Mouse (Mus musculus) CH12.LX (cell line): Measurements from ENCODE around the gene Srd5a1. TPM values are rescaled to one million over a fixed set of nuclear protein-coding genes. Genes with fewer than 3 reads are reported as not detected.

Experiments
- DNase-seq: peaks from one replicate; pipeline ENCODE4 v3.0.0-alpha.2; 2013; ENCODE audit errors: extremely low read depth
- H3K27ac ChIP-seq: 2 replicates; pipeline ENCODE4 v1.5.1; 2012; ENCODE audit warnings: low read depth, mild to moderate bottlenecking, control low read depth, moderate library complexity; ENCODE audit not compliant: insufficient read depth
- H3K27me3 ChIP-seq: replicated peaks from 2 replicates; pipeline ENCODE3; 2012; ENCODE audit warnings: inconsistent platforms
- H3K36me3 ChIP-seq, 2 experiments: replicated peaks in 1 of 2; 2 replicates each; pipeline versions ENCODE3 to v1.6.1; 2012; ENCODE audit warnings: inconsistent platforms in 1 of 2, low read length in 1 of 2, mild to moderate bottlenecking in 1 of 2, mixed read lengths in 1 of 2, moderate library complexity in 1 of 2; ENCODE audit not compliant: control insufficient read depth in 1 of 2, insufficient read depth in 1 of 2
- H3K4me1 ChIP-seq, 2 experiments: 2 replicates each; pipeline ENCODE4 v1.6.1; 2012; ENCODE audit warnings: inconsistent platforms in 1 of 2, moderate library complexity in 1 of 2; ENCODE audit not compliant: insufficient read depth in 2 of 2, control insufficient read depth in 1 of 2
- H3K4me2 ChIP-seq: 2 replicates; pipeline ENCODE4 v1.6.1; 2012; ENCODE audit warnings: low read depth, mild to moderate bottlenecking, control low read depth; ENCODE audit not compliant: poor library complexity, insufficient read depth, severe bottlenecking
- H3K4me3 ChIP-seq, 3 experiments: fragments of 150-350 bp in 1 of 3; sonication (generic) in 1 of 3; replicated peaks in 1 of 3; 2 replicates each; pipeline versions ENCODE3 to v1.5.1; 2011 to 2012; ENCODE audit warnings: low read depth in 2 of 3, low read length in 2 of 3, mild to moderate bottlenecking in 2 of 3, moderate library complexity in 2 of 3, control low read depth in 1 of 3, improper control_type of control experiment in 1 of 3, inconsistent platforms in 1 of 3, mixed read lengths in 1 of 3; ENCODE audit not compliant: poor library complexity in 1 of 3
- H3K79me2 ChIP-seq: replicated peaks from 2 replicates; pipeline ENCODE4 v1.6.1; 2012; ENCODE audit warnings: mild to moderate bottlenecking, moderate library complexity; ENCODE audit not compliant: control insufficient read depth, poor library complexity, insufficient read depth, severe bottlenecking; ENCODE audit errors: extremely low read depth
- H3K9ac ChIP-seq: 2 replicates; pipeline ENCODE4 v1.6.1; 2012; ENCODE audit warnings: low read depth, mild to moderate bottlenecking, control low read depth, moderate library complexity; ENCODE audit not compliant: insufficient read depth
- H3K9me3 ChIP-seq: replicated peaks from 2 replicates; pipeline ENCODE3; 2012; ENCODE audit warnings: low read length, inconsistent platforms, mixed read lengths
- CHD1 ChIP-seq: IDR thresholded peaks from 2 replicates; pipeline ENCODE4 v1.6.1; 2012; ENCODE audit warnings: low read depth, low read length, improper control_type of control experiment, inconsistent platforms
- E2F4 ChIP-seq: IDR thresholded peaks from 2 replicates; pipeline ENCODE4 v1.6.1; 2011; ENCODE audit warnings: low read depth, low read length, improper control_type of control experiment; ENCODE audit not compliant: insufficient replicate concordance
- ELF1 ChIP-seq: IDR thresholded peaks from 2 replicates; pipeline ENCODE4 v1.6.1; 2014; ENCODE audit warnings: low read depth, mild to moderate bottlenecking, inconsistent platforms, low read length, improper control_type of control experiment
- EP300 ChIP-seq: IDR thresholded peaks from 2 replicates; pipeline ENCODE4 v1.6.1; 2011; ENCODE audit warnings: low read length, improper control_type of control experiment
- ETS1 ChIP-seq: conservative IDR thresholded peaks from 2 replicates; pipeline ENCODE4 v1.6.1; 2012; ENCODE audit warnings: low read depth, mild to moderate bottlenecking, inconsistent platforms, low read length, improper control_type of control experiment, moderate library complexity
- HCFC1 ChIP-seq: IDR thresholded peaks from 2 replicates; pipeline ENCODE4 v1.6.1; 2012; ENCODE audit warnings: low read depth, mild to moderate bottlenecking, inconsistent platforms, low read length, improper control_type of control experiment
- IRF4 ChIP-seq: IDR thresholded peaks from 2 replicates; pipeline ENCODE4 v1.6.1; 2014; ENCODE audit warnings: low read depth, mild to moderate bottlenecking, inconsistent platforms, low read length, improper control_type of control experiment
- JUND ChIP-seq: conservative IDR thresholded peaks from 2 replicates; pipeline ENCODE4 v1.6.1; 2011; ENCODE audit warnings: low read depth, low read length, improper control_type of control experiment
- KAT2A ChIP-seq: IDR thresholded peaks from 2 replicates; pipeline ENCODE4 v1.6.1; 2012; ENCODE audit warnings: low read length, improper control_type of control experiment, inconsistent platforms; ENCODE audit not compliant: insufficient replicate concordance
- MAFK ChIP-seq: IDR thresholded peaks from 2 replicates; pipeline ENCODE4 v1.6.1; 2011; ENCODE audit warnings: low read length, improper control_type of control experiment; ENCODE audit not compliant: insufficient replicate concordance
- MAX ChIP-seq: IDR thresholded peaks from 2 replicates; pipeline ENCODE4 v1.6.1; 2011; ENCODE audit warnings: low read length, improper control_type of control experiment
- MAZ ChIP-seq: IDR thresholded peaks from 2 replicates; pipeline ENCODE4 v1.6.1; 2012; ENCODE audit warnings: low read depth, mild to moderate bottlenecking, inconsistent platforms, low read length, improper control_type of control experiment, moderate library complexity
- MYC ChIP-seq: IDR thresholded peaks from 2 replicates; pipeline ENCODE4 v1.6.1; 2011; ENCODE audit warnings: low read depth, mild to moderate bottlenecking, improper control_type of control experiment, low read length
- NELFE ChIP-seq: IDR thresholded peaks from 2 replicates; pipeline ENCODE4 v1.6.1; 2011; ENCODE audit warnings: low read depth, low read length, improper control_type of control experiment
- PAX5 ChIP-seq: IDR thresholded peaks from 2 replicates; pipeline ENCODE4 v1.6.1; 2012; ENCODE audit warnings: low read length, inconsistent platforms, mixed read lengths
- POLR2A ChIP-seq: IDR thresholded peaks from 2 replicates; pipeline ENCODE4 v1.6.1; 2011; ENCODE audit warnings: low read depth, mild to moderate bottlenecking, improper control_type of control experiment, low read length
- POLR2AphosphoS2 ChIP-seq: IDR thresholded peaks from 2 replicates; pipeline ENCODE4 v1.6.1; 2011; ENCODE audit warnings: low read depth, low read length, improper control_type of control experiment
- RAD21 ChIP-seq: IDR thresholded peaks from 2 replicates; pipeline ENCODE4 v1.6.1; 2011; ENCODE audit warnings: low read depth, mild to moderate bottlenecking, low read length, improper control_type of control experiment, moderate library complexity
- SIN3A ChIP-seq: IDR thresholded peaks from 2 replicates; pipeline ENCODE4 v1.6.1; 2012; ENCODE audit warnings: low read length, improper control_type of control experiment, inconsistent platforms
- SMC3 ChIP-seq: IDR thresholded peaks from 2 replicates; pipeline ENCODE4 v1.6.1; 2011; ENCODE audit warnings: low read depth, low read length, improper control_type of control experiment
- TBP ChIP-seq: conservative IDR thresholded peaks from 2 replicates; pipeline ENCODE4 v1.6.1; 2011; ENCODE audit warnings: low read depth, low read length, improper control_type of control experiment
- TCF12 ChIP-seq: IDR thresholded peaks from 2 replicates; pipeline ENCODE4 v1.6.1; 2014; ENCODE audit warnings: low read depth, mild to moderate bottlenecking, inconsistent platforms, low read length, improper control_type of control experiment
- UBTF ChIP-seq: IDR thresholded peaks from 2 replicates; pipeline ENCODE4 v1.6.1; 2012; ENCODE audit warnings: low read depth, mild to moderate bottlenecking, inconsistent platforms, low read length, improper control_type of control experiment, moderate library complexity
- USF2 ChIP-seq: conservative IDR thresholded peaks from 2 replicates; pipeline ENCODE4 v1.6.1; 2011; ENCODE audit warnings: low read depth, low read length, improper control_type of control experiment
- ZC3H11A ChIP-seq: IDR thresholded peaks from 2 replicates; pipeline ENCODE4 v1.6.1; 2012; ENCODE audit warnings: low read depth, mild to moderate bottlenecking, inconsistent platforms, low read length, improper control_type of control experiment
- ZKSCAN1 ChIP-seq: IDR thresholded peaks from 2 replicates; pipeline ENCODE4 v1.6.1; 2012; ENCODE audit warnings: low read depth, inconsistent platforms, low read length, improper control_type of control experiment, borderline replicate concordance
- ZMIZ1 ChIP-seq: IDR thresholded peaks from 2 replicates; pipeline ENCODE4 v1.6.1; 2012; ENCODE audit warnings: low read depth, mild to moderate bottlenecking, inconsistent platforms, low read length, improper control_type of control experiment
- dilution Hi-C: fragments of 300-500 bp; cut with MboI; formaldehyde crosslinking; loops from 2 replicates; pipeline ENCODE4 v1.14.3; 2020; ENCODE audit warnings: low sequenced_read_pairs; ENCODE audit not compliant: extremely low pct_unique_long_range_greater_than_20kb, extremely low pct_ligation_motif_present
- in situ Hi-C: fragments of 300-500 bp; cut with MboI; formaldehyde crosslinking; loops from 3 replicates; pipeline ENCODE4 v1.14.3; 2019; ENCODE audit warnings: low sequenced_read_pairs, low pct_ligation_motif_present, low pct_unique_long_range_greater_than_20kb, mixed read lengths
- polyA plus RNA-seq: library from polyadenylated mRNA; unstranded; fragments of >175 nt; gene quantifications from 2 replicates; pipeline ENCODE4 v1.2.1, GENCODE M21; 2012; ENCODE audit warnings: low read depth; ENCODE audit not compliant: insufficient read length
- total RNA-seq, 2 experiments: library from RNA; depleted of rRNA; stranded (reverse); fragments of 300-350 nt in 1 of 2; fragments of >200 nt in 1 of 2; gene quantifications; 2 replicates each; pipeline ENCODE4 v1.2.3; 2012 to 2014

Gene Srd5a1
- total and polyA plus RNA-seq, 3 experiments, result 1.2 to 2.4 (median 2.3) TPM

GRCm38 (mm10) chr13:69630576-69630975, 19.3 kb upstream of the Srd5a1 start:
- no peaks in the 10 kb centered on the region for H3K9me3 ChIP-seq

GRCm38 (mm10) chr13:69627941-69628340, 16.7 kb upstream of the Srd5a1 start:
- no peak for DNase-seq
- dilution Hi-C loops (no loop called here), in situ Hi-C loops (no loop called here)
- Histone ChIP-seq H3K4me3 (no peak overlapping the region), H3K4me2 (no peak overlapping the region), H3K79me2 (no peaks in the 10 kb centered on the region; the same call in 1 of the 2 replicates), H3K4me1 (no peaks in the 10 kb centered on the region), H3K9ac (no peak overlapping the region), H3K9me3 (no peaks in the 10 kb centered on the region), H3K36me3 (peaks cover 88 to 98% of the 10 kb centered on the region in 2 experiments), H3K27ac (no peak overlapping the region), H3K27me3 (no peaks in the 10 kb centered on the region)
- TF ChIP-seq MAFK, result no peak
- no peak for TF ChIP-seq SIN3A
- TF ChIP-seq TBP, result no peak
- no peak for TF ChIP-seq HCFC1
- no peak for TF ChIP-seq ZC3H11A
- TF ChIP-seq KAT2A, result no peak
- no peak for TF ChIP-seq EP300
- no peak for TF ChIP-seq MAX
- TF ChIP-seq ZMIZ1, result no peak
- TF ChIP-seq ELF1, result no peak
- TF ChIP-seq JUND, result no peak
- TF ChIP-seq POLR2AphosphoS2, result no peak
- no peak for TF ChIP-seq MYC

More at GRCm38 (mm10) chr13:69630576-69630975, 19.3 kb upstream of the Srd5a1 start:
- H3K4me3 ChIP-seq, result no peak overlapping the region
- TF ChIP-seq MAZ, result no peak
- TF ChIP-seq TCF12, result no peak
- in situ Hi-C loops (no loop called here), dilution Hi-C loops (no loop called here)
- H3K36me3 ChIP-seq, result peaks cover 92 to 98% of the 10 kb centered on the region in 2 experiments
- H3K79me2 ChIP-seq, result no peaks in the 10 kb centered on the region
- no peak for DNase-seq
- H3K4me1 ChIP-seq, result no peaks in the 10 kb centered on the region
- H3K27me3 ChIP-seq, result no peaks in the 10 kb centered on the region
- no peak overlapping the region for H3K27ac ChIP-seq
- H3K4me2 ChIP-seq, result no peak overlapping the region
- no peak overlapping the region for H3K9ac ChIP-seq

GRCm38 (mm10) chr13:69624510-69624909, 13.3 kb upstream of the Srd5a1 start:
- no peaks in the 10 kb centered on the region for H3K27me3 ChIP-seq
- DNase-seq, result no peak
- in situ Hi-C loops (no loop called here), dilution Hi-C loops (no loop called here)
- H3K79me2 ChIP-seq, result no peaks in the 10 kb centered on the region; the same call in 1 of the 2 replicates
- peaks cover 79 to 96% of the 10 kb centered on the region in 2 experiments for H3K36me3 ChIP-seq
- TF ChIP-seq UBTF (no peak), USF2 (no peak), MYC (no peak), E2F4 (no peak), NELFE (no peak), IRF4 (no peak), ETS1 (no peak), RAD21 (no peak), ZC3H11A (no peak), ZKSCAN1 (no peak), EP300 (no peak), PAX5 (no peak), ELF1 (no peak), CHD1 (no peak), SMC3 (no peak), TCF12 (no peak), ZMIZ1 (no peak), POLR2A (no peak), HCFC1 (no peak), MAX (no peak)
- no peak overlapping the region for H3K9ac ChIP-seq
- H3K27ac ChIP-seq, result no peak overlapping the region
- no peaks in the 10 kb centered on the region for H3K4me1 ChIP-seq
- no peak overlapping the region for H3K4me3 ChIP-seq
- no peak overlapping the region for H3K4me2 ChIP-seq
- H3K9me3 ChIP-seq, result no peaks in the 10 kb centered on the region
